Mouse (Mus musculus): Measurements from ENCODE around the gene Bach2. TPM values are rescaled to one million over a fixed set of nuclear protein-coding genes. Genes with fewer than 3 reads are reported as not detected.
A peak's percentile ranks its signal among the peaks of the same experiment; 100 is the strongest.

The Bach2 gene
- total and polyA plus RNA-seq, 2 experiments from 2014 or later, result 16.0 to 19.0 TPM

- TF ChIP-seq CTCF (IDR thresholded peaks at IDR 0.05; ENCODE audit: low read depth), result no peak
- Histone ChIP-seq H3K9me3 (ENCODE audit: low read length) (no peaks in the 10 kb centered on the region), H3K27me3 (ENCODE audit: insufficient read depth, low read length) (no peaks in the 10 kb centered on the region), H3K4me1 (ENCODE audit: insufficient read depth) (peaks cover 7% of the 10 kb centered on the region), H3K4me3 (ENCODE audit: low read depth, low read length) (no peak overlapping the region), H3K36me3 (ENCODE audit: insufficient read depth) (no peaks in the 10 kb centered on the region), H3K27ac (ENCODE audit: low read depth, low read length) (no peak overlapping the region), H3K9ac (no peak overlapping the region), H3K4me2 (ENCODE audit: low read depth) (no peak overlapping the region)
- DNase-seq, result no peak
- ATAC-seq, result no peak
- WGBS, result 69% methylated on average over 16 of the region's 16 CpGs
Measured at GRCm38 (mm10) chr4:32381666-32382381, 143.2 kb downstream of the Bach2 start.

DNA sequence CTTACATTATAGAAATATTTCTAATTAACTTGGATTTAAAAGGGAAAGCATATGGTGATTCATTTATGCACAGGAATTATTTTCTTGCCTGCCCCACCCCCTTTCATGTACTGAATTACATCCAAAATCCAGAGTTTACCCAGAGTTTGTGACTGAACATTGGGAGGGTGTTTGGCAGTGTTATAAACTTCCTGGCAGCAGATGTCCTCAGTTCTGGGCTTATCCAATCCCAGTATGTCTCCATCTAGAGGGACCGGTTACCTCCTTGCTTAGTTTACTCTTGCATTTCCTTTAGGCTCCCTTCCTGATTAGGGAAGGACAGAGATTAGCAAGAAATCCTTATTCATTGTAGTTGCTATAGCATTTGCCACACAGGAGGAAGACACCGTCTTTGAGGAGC lies 146.5 kb downstream of the Bach2 start:
- DNase-seq (no peak), ATAC-seq (no peak)
- Histone ChIP-seq H3K9me3 (ENCODE audit: low read length) (no peaks in the 10 kb centered on the region), H3K4me2 (ENCODE audit: low read depth) (no peak overlapping the region), H3K36me3 (ENCODE audit: insufficient read depth) (no peaks in the 10 kb centered on the region), H3K4me3 (ENCODE audit: low read depth, low read length) (no peak overlapping the region), H3K27ac (ENCODE audit: low read depth, low read length) (no peak overlapping the region), H3K27me3 (ENCODE audit: insufficient read depth, low read length) (no peaks in the 10 kb centered on the region), H3K4me1 (ENCODE audit: insufficient read depth) (peaks cover 27% of the 10 kb centered on the region), H3K9ac (no peak overlapping the region)
- 73% methylated on average over 2 of the region's 2 CpGs for WGBS
- no peak for TF ChIP-seq CTCF (IDR thresholded peaks at IDR 0.05; ENCODE audit: low read depth)

- 96% methylated on average over 14 of the region's 14 CpGs for WGBS
- H3K4me3 ChIP-seq (ENCODE audit: low read depth, low read length), result no peak overlapping the region
- H3K4me1 ChIP-seq (ENCODE audit: insufficient read depth), result peaks cover 27% of the 10 kb centered on the region
- H3K9me3 ChIP-seq (ENCODE audit: low read length), result no peaks in the 10 kb centered on the region
- no peaks in the 10 kb centered on the region for H3K27me3 ChIP-seq (ENCODE audit: insufficient read depth, low read length)
- DNase-seq (no peak), ATAC-seq (no peak)
- H3K9ac ChIP-seq, result no peak overlapping the region
- no peak for TF ChIP-seq CTCF (IDR thresholded peaks at IDR 0.05; ENCODE audit: low read depth)
- H3K27ac ChIP-seq (ENCODE audit: low read depth, low read length), result no peak overlapping the region
- no peaks in the 10 kb centered on the region for H3K36me3 ChIP-seq (ENCODE audit: insufficient read depth)
- H3K4me2 ChIP-seq (ENCODE audit: low read depth), result no peak overlapping the region
Measured at GRCm38 (mm10) chr4:32385623-32386022, 147.0 kb downstream of the Bach2 start.

- TF ChIP-seq CTCF (IDR thresholded peaks at IDR 0.05; ENCODE audit: low read depth), result no peak
- DNase-seq (no peak), ATAC-seq (no peak)
- Histone ChIP-seq H3K4me2 (ENCODE audit: low read depth) (no peak overlapping the region), H3K27me3 (ENCODE audit: insufficient read depth, low read length) (no peaks in the 10 kb centered on the region), H3K27ac (ENCODE audit: low read depth, low read length) (no peak overlapping the region), H3K9me3 (ENCODE audit: low read length) (no peaks in the 10 kb centered on the region), H3K4me3 (ENCODE audit: low read depth, low read length) (no peak overlapping the region), H3K4me1 (ENCODE audit: insufficient read depth) (peaks cover 27% of the 10 kb centered on the region), H3K9ac (no peak overlapping the region), H3K36me3 (ENCODE audit: insufficient read depth) (no peaks in the 10 kb centered on the region)
- WGBS, result 84% methylated on average over 10 of the region's 10 CpGs
Measured at GRCm38 (mm10) chr4:32386346-32386745, 147.7 kb downstream of the Bach2 start.

- 58% methylated on average over 8 of the region's 8 CpGs for WGBS
- Histone ChIP-seq H3K4me3 (ENCODE audit: low read depth, low read length) (no peak overlapping the region), H3K9ac (no peak overlapping the region), H3K27ac (ENCODE audit: low read depth, low read length) (0 out of 2 replicates have a peak overlapping the region, but pooled peaks have one; percentile 15), H3K4me2 (ENCODE audit: low read depth) (no peak overlapping the region), H3K36me3 (ENCODE audit: insufficient read depth) (no peaks in the 10 kb centered on the region), H3K4me1 (ENCODE audit: insufficient read depth) (peaks cover 24% of the 10 kb centered on the region), H3K9me3 (ENCODE audit: low read length) (no peaks in the 10 kb centered on the region), H3K27me3 (ENCODE audit: insufficient read depth, low read length) (no peaks in the 10 kb centered on the region)
- ATAC-seq (no peak), DNase-seq (no peak)
- TF ChIP-seq CTCF (IDR thresholded peaks at IDR 0.05; ENCODE audit: low read depth), result no peak
Measured at GRCm38 (mm10) chr4:32386931-32387330, 148.3 kb downstream of the Bach2 start.

DNA sequence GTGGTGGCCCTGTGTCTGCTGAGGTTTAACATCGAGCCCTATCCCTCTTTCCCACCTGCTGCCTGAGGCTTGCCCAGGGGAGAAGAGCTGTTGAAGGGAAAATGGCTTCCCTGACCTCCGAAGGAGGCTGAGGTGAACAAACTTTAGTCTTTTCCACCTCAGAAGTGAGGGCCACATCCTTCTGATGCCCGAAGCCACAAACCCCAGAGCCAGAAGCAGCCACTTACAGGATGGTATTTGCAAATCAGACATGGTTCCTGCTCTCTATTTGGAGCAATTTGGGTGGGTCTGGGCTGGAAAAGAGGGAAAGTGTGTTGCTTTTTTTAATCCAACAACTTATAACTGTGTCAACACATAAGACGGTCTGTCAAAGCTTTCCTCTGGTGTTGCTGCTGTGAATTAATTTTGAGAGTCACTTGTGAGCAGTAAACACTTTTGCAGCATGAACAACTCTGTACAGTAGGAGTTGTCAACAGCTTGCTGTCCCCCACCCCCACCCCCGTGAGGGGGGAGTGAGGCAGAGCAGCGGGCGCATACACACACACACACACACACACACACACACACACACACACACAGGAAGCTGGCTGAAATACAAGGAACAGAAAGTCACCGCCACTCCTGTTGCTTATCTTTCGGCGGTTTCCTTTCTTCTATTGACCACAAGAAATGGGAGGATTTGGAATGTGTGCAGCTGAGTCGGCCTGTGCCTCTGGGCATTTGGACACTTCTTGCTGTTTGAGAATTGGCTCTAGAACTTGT lies 149.1 kb downstream of the Bach2 start:
- Histone ChIP-seq H3K27me3 (ENCODE audit: insufficient read depth, low read length) (no peaks in the 10 kb centered on the region), H3K36me3 (ENCODE audit: insufficient read depth) (no peaks in the 10 kb centered on the region), H3K4me3 (ENCODE audit: low read depth, low read length) (no peak overlapping the region), H3K9me3 (ENCODE audit: low read length) (no peaks in the 10 kb centered on the region), H3K4me2 (ENCODE audit: low read depth) (peak overlapping the region; percentile 3; the same call in 1 of the 2 replicates), H3K4me1 (ENCODE audit: insufficient read depth) (peaks cover 24% of the 10 kb centered on the region), H3K9ac (no peak overlapping the region), H3K27ac (ENCODE audit: low read depth, low read length) (peak overlapping the region; percentile 15; the same call in 1 of the 2 replicates)
- ATAC-seq, result peak; percentile 84
- no peak for TF ChIP-seq CTCF (IDR thresholded peaks at IDR 0.05; ENCODE audit: low read depth)
- DNase-seq, result peak; percentile 66
- 33% methylated on average over 11 of the region's 11 CpGs for WGBS

DNA sequence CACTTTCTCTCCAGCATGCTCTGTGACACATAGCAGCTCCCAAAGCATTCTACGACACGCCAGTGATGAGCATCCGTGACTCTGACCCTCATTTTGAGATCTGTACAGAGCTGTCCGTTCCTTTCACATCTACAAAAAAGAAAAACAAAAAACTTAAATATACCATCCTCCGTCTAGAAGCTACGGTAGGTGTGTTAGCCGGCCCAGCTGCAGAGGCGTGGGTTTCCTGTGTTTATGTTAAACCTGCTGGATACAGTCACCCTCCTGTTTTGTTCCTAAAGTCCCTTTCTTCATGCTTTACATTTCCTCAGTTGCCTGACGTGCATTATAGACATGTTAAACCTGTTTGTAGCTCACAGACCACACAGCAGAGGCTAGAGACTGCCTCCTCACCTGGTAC lies 150.0 kb downstream of the Bach2 start:
- Histone ChIP-seq H3K36me3 (ENCODE audit: insufficient read depth) (no peaks in the 10 kb centered on the region), H3K9me3 (ENCODE audit: low read length) (no peaks in the 10 kb centered on the region), H3K27ac (ENCODE audit: low read depth, low read length) (no peak overlapping the region), H3K4me1 (ENCODE audit: insufficient read depth) (peaks cover 24% of the 10 kb centered on the region), H3K9ac (no peak overlapping the region), H3K4me2 (ENCODE audit: low read depth) (no peak overlapping the region), H3K27me3 (ENCODE audit: insufficient read depth, low read length) (no peaks in the 10 kb centered on the region), H3K4me3 (ENCODE audit: low read depth, low read length) (no peak overlapping the region)
- WGBS, result 77% methylated on average over 9 of the region's 9 CpGs
- DNase-seq (no peak), ATAC-seq (no peak)
- no peak for TF ChIP-seq CTCF (IDR thresholded peaks at IDR 0.05; ENCODE audit: low read depth)
